Mouse (Mus musculus) hindbrain, embryonic 14.5 days (tissue): ENCODE data around the gene Il1b. TPM values are rescaled to one million over a fixed set of nuclear protein-coding genes. Genes with fewer than 3 reads are reported as not detected.

Experiments used
- ATAC-seq: fragments of 200-750 bp; cut with Nextera tagmentation; 2 replicates; pipeline ENCODE4 v1.8.0; 2017; ENCODE audit warnings: moderate number of reproducible peaks, mild to moderate bottlenecking, moderate TSS enrichment, moderate library complexity; ENCODE audit not compliant: low FRiP score
- DNase-seq: peaks from one replicate; pipeline ENCODE4 v3.0.0-alpha.2; 2015; ENCODE audit warnings: low spot score
- H3K27ac ChIP-seq: fragments of 300-500 bp; sonication (generic); 2 replicates; pipeline ENCODE4 v1.5.1; 2014; ENCODE audit warnings: mild to moderate bottlenecking, moderate library complexity
- H3K27me3 ChIP-seq: fragments of 300-500 bp; sonication (generic); 2 replicates; pipeline ENCODE4 v1.6.1; 2014; ENCODE audit warnings: mild to moderate bottlenecking, low read length, mixed read lengths; ENCODE audit not compliant: control insufficient read depth, insufficient read depth
- H3K36me3 ChIP-seq: fragments of 300-500 bp; sonication (generic); replicated peaks from 2 replicates; pipeline ENCODE4 v1.6.1; 2014; ENCODE audit not compliant: control insufficient read depth, insufficient read depth
- H3K4me1 ChIP-seq: fragments of 300-500 bp; sonication (generic); replicated peaks from 2 replicates; pipeline ENCODE4 v1.6.1; 2014; ENCODE audit warnings: antibody characterized with exemption, low read length, mixed read lengths; ENCODE audit not compliant: control insufficient read depth, insufficient read depth
- H3K4me2 ChIP-seq: fragments of 300-500 bp; sonication (generic); replicated peaks from 2 replicates; pipeline ENCODE4 v1.6.1; 2014; ENCODE audit warnings: mild to moderate bottlenecking, moderate library complexity
- H3K4me3 ChIP-seq: fragments of 300-500 bp; sonication (generic); replicated peaks from 2 replicates; pipeline ENCODE4 v1.5.1; 2014; ENCODE audit warnings: mild to moderate bottlenecking, low read length
- H3K9ac ChIP-seq: fragments of 300-500 bp; sonication (generic); 2 replicates; pipeline ENCODE4 v1.6.1; 2014
- H3K9me3 ChIP-seq: fragments of 300-500 bp; sonication (generic); 2 replicates; pipeline ENCODE4 v1.6.1; 2016; ENCODE audit warnings: low read length; ENCODE audit not compliant: control insufficient read depth
- WGBS: fragments of 180-500 bp; shearing (Covaris S2); extraction: QIAGEN DNeasy Blood & Tissue Kit; methylation state at CpG from one replicate; pipeline ENCODE4 v1.1.7; 2014; 5-methylcytosine and 5-hydroxymethylcytosine counted together
- polyA plus RNA-seq: library from polyadenylated mRNA; unstranded; fragments of >200 nt; fragmentation: Nextera tagmentation; extraction: Ambion mirVana; gene quantifications from 2 replicates; pipeline ENCODE4 v1.2.1, GENCODE M21; 2014

Il1b gene
- polyA plus RNA-seq, 1 experiment from 2014 or later = not detected

DNA sequence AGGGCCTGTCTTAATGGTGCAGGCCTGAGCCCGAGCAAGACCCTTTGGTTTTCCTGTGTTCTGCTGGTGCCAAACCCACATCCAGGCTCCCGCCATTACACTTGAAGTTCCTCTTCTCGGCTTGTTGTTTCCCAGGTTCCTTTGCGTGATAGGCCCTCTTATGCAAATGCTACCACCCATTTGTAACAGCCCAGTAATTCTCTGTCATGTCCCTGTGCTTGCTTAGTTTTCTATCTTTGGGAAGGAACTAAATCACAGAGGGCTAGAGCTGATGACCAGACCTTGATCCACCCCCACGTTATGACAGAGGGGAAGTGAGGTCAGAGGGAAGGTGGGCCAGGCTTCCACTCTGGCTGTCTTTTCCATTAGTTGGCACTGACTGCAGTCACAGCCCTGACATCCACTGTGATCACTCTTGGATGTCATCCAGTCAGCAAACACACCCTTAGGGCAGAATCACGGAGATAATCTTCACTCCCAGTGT, 32.8 kb downstream of the Il1b start:
- H3K27ac ChIP-seq = no peak overlapping the region
- no peaks in the 10 kb centered on the region for H3K4me1 ChIP-seq
- no peak overlapping the region for H3K4me3 ChIP-seq
- peaks cover 4% of the 10 kb centered on the region; the same call in 1 of the 2 replicates for H3K9me3 ChIP-seq
- WGBS = 78% methylated on average over 6 of the region's 6 CpGs
- DNase-seq = no peak
- no peaks in the 10 kb centered on the region for H3K27me3 ChIP-seq
- no peaks in the 10 kb centered on the region for H3K36me3 ChIP-seq
- no peak for ATAC-seq
- no peak overlapping the region for H3K4me2 ChIP-seq
- no peak overlapping the region for H3K9ac ChIP-seq

DNA sequence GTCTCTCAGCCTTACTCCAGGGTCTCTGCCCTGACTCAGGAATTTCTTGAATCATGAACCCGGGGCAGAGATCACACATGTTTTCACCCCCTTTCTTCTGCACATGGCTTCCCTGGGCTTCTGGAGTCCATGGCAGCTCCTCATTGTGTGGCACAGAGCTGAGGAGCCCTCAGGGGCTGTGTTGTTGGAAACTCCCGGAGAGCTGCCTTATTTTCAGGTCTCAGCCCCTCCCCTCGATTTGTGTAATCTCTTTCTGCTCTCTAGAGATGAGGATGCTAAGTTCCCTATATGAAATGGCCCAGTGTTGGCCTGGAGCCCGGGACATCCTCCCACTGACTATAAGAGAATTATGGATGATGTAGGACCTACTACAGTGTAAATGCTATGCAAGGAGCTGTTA, 37.5 kb downstream of the Il1b start:
- Histone ChIP-seq H3K9me3 (no peaks in the 10 kb centered on the region), H3K4me3 (no peak overlapping the region), H3K36me3 (no peaks in the 10 kb centered on the region), H3K4me2 (no peak overlapping the region), H3K4me1 (no peaks in the 10 kb centered on the region), H3K27me3 (no peaks in the 10 kb centered on the region), H3K27ac (no peak overlapping the region), H3K9ac (no peak overlapping the region)
- 61% methylated on average over 4 of the region's 4 CpGs for WGBS
- ATAC-seq (no peak), DNase-seq (no peak)

DNA sequence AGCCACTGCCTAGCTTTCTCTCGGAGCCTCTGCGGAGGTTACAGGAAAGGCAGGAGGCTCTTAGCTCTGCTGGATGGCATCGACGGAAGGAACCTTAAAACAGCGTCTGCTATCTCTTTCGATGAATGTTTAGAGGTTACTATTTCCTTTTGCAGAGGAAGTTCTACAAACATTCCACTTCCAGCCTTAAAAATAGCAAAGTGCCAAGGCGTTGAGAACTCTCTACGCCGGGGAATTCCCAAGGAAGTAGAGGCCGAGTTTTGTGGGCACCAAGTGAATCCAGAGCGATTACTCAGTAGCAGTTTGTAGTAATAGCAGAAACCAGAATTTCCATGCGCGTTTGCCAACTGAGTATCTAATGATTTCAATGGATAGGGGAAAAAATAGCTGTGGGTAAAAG, 40.4 kb downstream of the Il1b start:
- H3K9me3 ChIP-seq = no peaks in the 10 kb centered on the region
- H3K9ac ChIP-seq = no peak overlapping the region
- no peaks in the 10 kb centered on the region for H3K4me1 ChIP-seq
- no peak overlapping the region for H3K4me3 ChIP-seq
- H3K27me3 ChIP-seq = no peaks in the 10 kb centered on the region
- no peak overlapping the region for H3K4me2 ChIP-seq
- no peak for ATAC-seq
- no peaks in the 10 kb centered on the region for H3K36me3 ChIP-seq
- 92% methylated on average over 13 of the region's 13 CpGs for WGBS
- H3K27ac ChIP-seq = no peak overlapping the region
- DNase-seq = no peak

DNA sequence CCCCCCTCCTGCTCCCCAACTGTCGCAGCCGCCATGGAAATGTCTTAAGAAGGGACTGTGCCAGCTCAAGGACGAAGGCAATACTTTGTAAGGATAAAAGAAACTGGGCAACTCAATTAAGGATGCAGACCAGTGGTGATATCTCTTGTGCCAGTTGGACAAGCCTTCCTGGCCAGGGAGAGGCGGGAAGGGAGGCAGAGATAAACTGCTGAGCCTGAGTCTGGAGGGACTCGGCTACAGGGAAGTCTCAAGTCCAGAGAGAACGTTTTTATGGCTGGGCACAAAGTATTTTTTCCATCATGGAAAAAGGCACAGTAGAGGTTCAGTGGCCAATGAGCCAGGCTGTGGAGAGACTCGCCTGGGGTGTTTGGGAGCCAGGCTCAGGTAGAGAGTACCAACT, 40.9 kb downstream of the Il1b start:
- no peak overlapping the region for H3K27ac ChIP-seq
- no peak overlapping the region for H3K9ac ChIP-seq
- H3K4me3 ChIP-seq = no peak overlapping the region
- no peak for DNase-seq
- no peaks in the 10 kb centered on the region for H3K4me1 ChIP-seq
- no peaks in the 10 kb centered on the region for H3K36me3 ChIP-seq
- H3K4me2 ChIP-seq = no peak overlapping the region
- H3K27me3 ChIP-seq = no peaks in the 10 kb centered on the region
- ATAC-seq = no peak
- WGBS = 72% methylated on average over 7 of the region's 7 CpGs
- H3K9me3 ChIP-seq = no peaks in the 10 kb centered on the region

DNA sequence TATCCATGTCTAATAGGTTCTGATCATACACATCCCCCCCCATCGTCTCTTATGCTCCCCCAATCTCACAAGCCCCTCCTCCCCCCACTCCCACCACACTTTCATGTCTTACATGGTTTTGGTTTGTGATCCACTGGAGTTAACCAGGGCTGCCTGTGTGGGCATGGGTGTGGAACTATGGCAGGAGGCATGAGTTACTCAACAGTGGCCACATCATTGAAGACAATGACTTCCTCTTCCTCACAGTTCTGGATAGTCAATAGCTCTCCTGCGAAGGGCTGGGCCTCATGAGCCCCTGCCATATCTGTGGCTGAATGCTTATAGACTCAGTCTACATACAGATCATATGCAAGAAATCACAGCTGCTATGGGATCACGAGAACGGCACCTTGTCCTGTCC, 42.7 kb downstream of the Il1b start:
- Histone ChIP-seq H3K9ac (no peak overlapping the region), H3K4me2 (no peak overlapping the region), H3K27me3 (no peaks in the 10 kb centered on the region), H3K9me3 (no peaks in the 10 kb centered on the region), H3K4me3 (no peak overlapping the region), H3K4me1 (no peaks in the 10 kb centered on the region), H3K27ac (no peak overlapping the region), H3K36me3 (no peaks in the 10 kb centered on the region)
- DNase-seq = no peak
- ATAC-seq = no peak
- WGBS = 86% methylated on average over 4 of the region's 4 CpGs

DNA sequence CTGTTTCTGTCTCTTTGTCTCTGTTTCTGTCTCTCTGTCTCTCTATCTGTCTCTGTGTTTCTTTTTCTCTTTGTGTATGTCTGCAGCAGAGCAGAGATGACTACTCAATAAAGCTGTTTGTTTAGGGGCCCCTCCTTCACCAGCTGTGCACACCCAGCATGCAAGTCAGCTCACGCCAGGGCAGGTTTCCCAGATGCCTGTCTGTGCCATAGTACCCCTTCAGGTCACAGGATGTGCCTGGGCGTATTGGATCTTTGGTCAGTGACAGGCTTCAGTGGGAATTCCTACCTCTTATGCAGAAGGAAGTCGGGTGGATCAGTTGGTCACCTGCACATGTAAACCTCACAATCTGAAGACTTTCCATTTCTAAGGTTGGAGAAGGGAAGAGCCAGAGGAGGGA, 46.7 kb downstream of the Il1b start:
- WGBS = 82% methylated on average over 3 of the region's 3 CpGs
- DNase-seq = no peak
- no peak overlapping the region for H3K4me2 ChIP-seq
- no peaks in the 10 kb centered on the region for H3K4me1 ChIP-seq
- H3K9ac ChIP-seq = no peak overlapping the region
- no peak for ATAC-seq
- H3K36me3 ChIP-seq = no peaks in the 10 kb centered on the region
- H3K27ac ChIP-seq = no peak overlapping the region
- no peaks in the 10 kb centered on the region for H3K27me3 ChIP-seq
- no peaks in the 10 kb centered on the region for H3K9me3 ChIP-seq
- no peak overlapping the region for H3K4me3 ChIP-seq

DNA sequence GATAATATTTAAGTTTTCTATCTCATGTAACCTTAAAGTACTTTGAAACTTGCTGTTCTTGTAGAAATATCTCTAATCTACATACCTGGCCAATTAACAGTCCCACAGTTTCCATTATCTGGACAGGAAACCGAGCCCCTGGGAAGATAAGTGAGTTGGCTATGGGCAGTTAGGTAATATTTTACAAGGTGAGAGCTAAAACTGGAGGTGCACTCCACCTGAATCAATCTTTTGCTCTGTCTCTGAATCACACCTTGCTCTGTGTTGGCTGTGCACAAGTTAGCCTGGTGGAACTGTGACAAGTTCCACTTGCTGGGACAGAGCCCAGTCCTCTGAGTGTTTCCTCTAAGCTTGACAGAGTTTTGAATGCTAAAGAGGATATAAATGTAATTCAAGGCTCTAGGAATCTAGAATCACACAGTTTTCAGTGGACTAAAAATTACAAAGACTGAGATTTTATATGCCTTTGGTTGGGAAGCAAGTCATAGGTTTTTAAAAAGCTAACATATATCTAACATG, 48.8 kb downstream of the Il1b start:
- H3K36me3 ChIP-seq = no peaks in the 10 kb centered on the region
- H3K9me3 ChIP-seq = no peaks in the 10 kb centered on the region
- H3K4me2 ChIP-seq = no peak overlapping the region
- no peak overlapping the region for H3K9ac ChIP-seq
- H3K4me3 ChIP-seq = no peak overlapping the region
- DNase-seq (no peak), ATAC-seq (no peak)
- no peaks in the 10 kb centered on the region for H3K27me3 ChIP-seq
- no peaks in the 10 kb centered on the region for H3K4me1 ChIP-seq
- H3K27ac ChIP-seq = no peak overlapping the region
- 71% methylated on average over 1 of the region's 1 CpGs for WGBS

DNA sequence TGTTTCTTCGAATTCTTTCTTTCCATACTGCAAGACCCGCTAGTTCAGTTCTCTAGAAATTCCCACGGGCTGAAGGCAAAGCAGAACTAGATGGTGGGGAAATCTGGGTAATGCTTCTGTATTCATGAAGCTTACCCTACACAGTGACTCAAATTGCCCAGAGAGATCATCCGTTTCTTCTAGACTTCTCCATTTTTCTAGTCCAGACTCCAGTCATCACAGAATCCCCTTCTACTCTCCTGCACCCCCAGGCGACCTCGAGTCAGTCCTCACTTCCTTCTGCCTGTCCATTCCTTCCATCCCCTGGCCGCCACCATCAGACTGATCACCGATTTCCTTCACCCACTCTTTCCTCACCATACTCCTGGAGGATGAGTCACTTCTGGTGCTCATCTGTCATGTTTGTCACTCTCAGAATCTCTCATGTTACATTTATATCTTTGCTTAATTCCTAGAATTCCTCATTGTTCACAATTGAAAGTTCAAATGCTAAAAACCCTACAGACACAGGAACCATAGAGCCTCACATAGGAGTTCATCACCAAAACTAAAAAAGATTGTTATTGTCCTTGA, 50.8 kb downstream of the Il1b start:
- Histone ChIP-seq H3K4me1 (no peaks in the 10 kb centered on the region), H3K9ac (no peak overlapping the region), H3K36me3 (no peaks in the 10 kb centered on the region), H3K9me3 (no peaks in the 10 kb centered on the region), H3K27ac (no peak overlapping the region), H3K4me3 (no peak overlapping the region), H3K4me2 (no peak overlapping the region), H3K27me3 (no peaks in the 10 kb centered on the region)
- DNase-seq = no peak
- 85% methylated on average over 8 of the region's 8 CpGs for WGBS
- no peak for ATAC-seq

DNA sequence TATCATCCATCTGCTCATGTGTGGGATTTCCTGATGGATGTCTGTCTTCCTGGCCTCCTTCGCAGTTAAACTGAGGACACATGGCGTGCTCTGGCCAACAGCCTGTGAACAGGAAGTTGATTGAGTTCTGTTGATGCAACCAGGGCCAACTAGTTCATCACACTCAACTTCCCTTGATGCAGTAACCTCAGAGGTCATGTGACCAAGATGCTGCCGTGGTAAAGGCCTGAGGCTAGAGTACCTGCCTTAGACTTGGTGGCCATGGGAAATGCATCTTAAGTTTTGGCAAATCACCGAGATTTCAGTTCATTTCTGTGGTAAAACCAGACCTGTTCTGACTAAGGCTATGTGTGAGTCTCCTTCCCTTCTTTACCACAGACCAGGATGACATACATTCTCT, 55.1 kb downstream of the Il1b start:
- no peak for DNase-seq
- WGBS = 90% methylated on average over 4 of the region's 4 CpGs
- ATAC-seq = no peak
- H3K27ac ChIP-seq = no peak overlapping the region
- H3K9me3 ChIP-seq = no peaks in the 10 kb centered on the region
- no peak overlapping the region for H3K4me2 ChIP-seq
- H3K4me3 ChIP-seq = no peak overlapping the region
- H3K4me1 ChIP-seq = no peaks in the 10 kb centered on the region
- no peaks in the 10 kb centered on the region for H3K27me3 ChIP-seq
- no peak overlapping the region for H3K9ac ChIP-seq
- no peaks in the 10 kb centered on the region for H3K36me3 ChIP-seq

DNA sequence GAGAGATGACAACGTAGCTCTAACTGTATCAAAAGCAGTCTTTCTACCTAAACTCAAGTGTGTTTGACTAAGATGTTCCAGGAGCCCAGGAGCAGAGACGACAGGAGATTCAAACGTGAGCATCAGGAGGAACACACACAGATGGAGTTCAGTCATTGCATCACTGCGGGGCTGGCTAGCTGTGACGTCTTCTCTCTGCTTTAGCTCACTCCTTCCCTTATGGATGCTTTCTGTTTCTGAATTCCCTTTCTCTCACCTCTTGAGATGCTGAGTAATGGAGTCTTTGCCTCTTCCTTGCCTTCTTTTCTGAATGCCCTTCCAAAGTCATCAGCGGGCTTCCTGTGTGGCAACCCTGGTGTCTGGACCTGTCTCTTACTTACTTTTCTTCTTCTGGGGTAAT, 56.1 kb downstream of the Il1b start:
- Histone ChIP-seq H3K4me3 (no peak overlapping the region), H3K36me3 (no peaks in the 10 kb centered on the region), H3K27ac (no peak overlapping the region), H3K9me3 (no peaks in the 10 kb centered on the region), H3K9ac (no peak overlapping the region), H3K4me2 (no peak overlapping the region), H3K4me1 (no peaks in the 10 kb centered on the region), H3K27me3 (no peaks in the 10 kb centered on the region)
- no peak for DNase-seq
- 84% methylated on average over 6 of the region's 6 CpGs for WGBS
- no peak for ATAC-seq
